Mouse (Mus musculus) lung, postnatal 0 days (tissue): Measurements from ENCODE around the gene Slc35f3. TPM values are rescaled to one million over a fixed set of nuclear protein-coding genes. Genes with fewer than 3 reads are reported as not detected.
A peak's percentile ranks its signal among the peaks of the same experiment; 100 is the strongest.

Experiments
- ATAC-seq: fragments of 200-750 bp; cut with Nextera tagmentation; 2 replicates; pipeline ENCODE4 v1.8.0; 2017; ENCODE audit warnings: moderate library complexity
- DNase-seq: peaks from one replicate; pipeline ENCODE4 v3.0.0-alpha.2; 2016; ENCODE audit warnings: low spot score
- H3K27ac ChIP-seq: fragments of 300-500 bp; sonication (generic); 2 replicates; pipeline ENCODE4 v1.5.1; 2014; ENCODE audit warnings: antibody characterized with exemption, mild to moderate bottlenecking, low read length, mixed read lengths
- H3K27me3 ChIP-seq: fragments of 300-500 bp; sonication (generic); replicated peaks from 2 replicates; pipeline ENCODE4 v1.6.1; 2014; ENCODE audit warnings: low read length, mixed read lengths; ENCODE audit not compliant: insufficient read depth
- H3K36me3 ChIP-seq: fragments of 300-500 bp; sonication (generic); 2 replicates; pipeline ENCODE4 v1.6.1; 2014; ENCODE audit warnings: low read length, mixed read lengths; ENCODE audit not compliant: insufficient read depth
- H3K4me1 ChIP-seq: fragments of 300-500 bp; sonication (generic); 2 replicates; pipeline ENCODE4 v1.6.1; 2014; ENCODE audit warnings: antibody characterized with exemption, low read depth, low read length, mixed read lengths; ENCODE audit not compliant: insufficient read depth
- H3K4me2 ChIP-seq: fragments of 300-500 bp; sonication (generic); replicated peaks from 2 replicates; pipeline ENCODE4 v1.6.1; 2014; ENCODE audit warnings: low read depth, mild to moderate bottlenecking, low read length, moderate library complexity, mixed read lengths
- H3K4me3 ChIP-seq: fragments of 300-500 bp; sonication (generic); 2 replicates; pipeline ENCODE4 v1.5.1; 2014; ENCODE audit warnings: low read depth, low read length
- H3K9ac ChIP-seq: fragments of 300-500 bp; sonication (generic); replicated peaks from 2 replicates; pipeline ENCODE4 v1.6.1; 2014; ENCODE audit warnings: low read depth, mild to moderate bottlenecking
- H3K9me3 ChIP-seq: fragments of 300-500 bp; sonication (generic); 2 replicates; pipeline ENCODE4 v1.6.1; 2016; ENCODE audit warnings: low read length, mixed read lengths
- CTCF ChIP-seq: IDR thresholded peaks from 2 replicates; pipeline ENCODE4 v1.5.1; 2016; ENCODE audit warnings: antibody characterized with exemption, mild to moderate bottlenecking
- EP300 ChIP-seq: IDR thresholded peaks from 2 replicates; pipeline ENCODE4 v1.6.1; 2016; ENCODE audit warnings: antibody characterized with exemption, mild to moderate bottlenecking, control low read depth
- WGBS: fragments of 180-500 bp; shearing (Covaris S2); extraction: QIAGEN DNeasy Blood & Tissue Kit; methylation state at CpG from one replicate; pipeline ENCODE4 v1.1.7; 2014; 5-methylcytosine and 5-hydroxymethylcytosine counted together
- polyA plus RNA-seq: library from polyadenylated mRNA; unstranded; fragments of >200 nt; fragmentation: Nextera tagmentation; extraction: Ambion mirVana; gene quantifications from 2 replicates; pipeline ENCODE4 v1.2.1, GENCODE M21; 2015

Gene Slc35f3
- polyA plus RNA-seq, 1 experiment from 2014 or later = 0.38 TPM

GRCm38 (mm10) chr8:126326136-126326535, 27.8 kb downstream of the Slc35f3 start:
- H3K36me3 ChIP-seq = no peaks in the 10 kb centered on the region
- ATAC-seq (no peak), DNase-seq (no peak)
- H3K4me3 ChIP-seq = no peak overlapping the region
- H3K27ac ChIP-seq = no peak overlapping the region
- no peak overlapping the region for H3K4me2 ChIP-seq
- H3K27me3 ChIP-seq = no peaks in the 10 kb centered on the region
- H3K4me1 ChIP-seq = no peaks in the 10 kb centered on the region
- TF ChIP-seq CTCF (no peak), EP300 (no peak)
- 45% methylated on average over 1 of the region's 1 CpGs for WGBS
- no peak overlapping the region for H3K9ac ChIP-seq
- H3K9me3 ChIP-seq = no peaks in the 10 kb centered on the region

GRCm38 (mm10) chr8:126326731-126327130, 28.4 kb downstream of the Slc35f3 start:
- no peak overlapping the region for H3K4me3 ChIP-seq
- DNase-seq (no peak), ATAC-seq (no peak)
- H3K27ac ChIP-seq = no peak overlapping the region
- H3K36me3 ChIP-seq = no peaks in the 10 kb centered on the region
- TF ChIP-seq EP300 = no peak
- no peak for TF ChIP-seq CTCF
- no peaks in the 10 kb centered on the region for H3K4me1 ChIP-seq
- no peaks in the 10 kb centered on the region for H3K9me3 ChIP-seq
- no peaks in the 10 kb centered on the region for H3K27me3 ChIP-seq
- WGBS = 44% methylated on average over 8 of the region's 8 CpGs
- H3K4me2 ChIP-seq = no peak overlapping the region
- H3K9ac ChIP-seq = no peak overlapping the region

GRCm38 (mm10) chr8:126327786-126328185, 29.4 kb downstream of the Slc35f3 start:
- H3K27me3 ChIP-seq = no peaks in the 10 kb centered on the region
- TF ChIP-seq CTCF (no peak), EP300 (no peak)
- 32% methylated on average over 5 of the region's 5 CpGs for WGBS
- ATAC-seq (no peak), DNase-seq (no peak)
- H3K36me3 ChIP-seq = no peaks in the 10 kb centered on the region
- H3K27ac ChIP-seq = no peak overlapping the region
- H3K4me3 ChIP-seq = no peak overlapping the region
- H3K9me3 ChIP-seq = no peaks in the 10 kb centered on the region
- no peaks in the 10 kb centered on the region for H3K4me1 ChIP-seq
- H3K9ac ChIP-seq = no peak overlapping the region
- no peak overlapping the region for H3K4me2 ChIP-seq

DNA sequence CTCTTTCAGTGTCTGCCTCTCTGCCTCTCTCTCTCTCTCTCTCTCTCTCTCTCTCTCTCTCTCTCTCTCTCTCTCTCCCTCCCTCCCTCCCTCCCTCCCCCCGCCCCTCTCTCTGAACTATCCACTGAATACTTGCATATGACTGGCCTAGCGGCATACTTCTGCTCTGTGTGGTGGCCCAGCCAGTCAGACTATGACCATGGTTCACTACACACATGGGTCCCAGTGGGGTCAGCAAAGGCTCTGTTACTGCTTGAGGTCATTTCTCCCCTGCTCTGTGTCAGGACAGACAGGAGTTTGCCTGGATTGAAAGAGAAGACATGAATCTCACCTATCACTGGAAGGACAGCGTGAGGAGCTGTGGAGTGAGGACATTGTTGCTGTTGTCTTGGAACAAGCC, 40.5 kb downstream of the Slc35f3 start:
- Histone ChIP-seq H3K27me3 (no peaks in the 10 kb centered on the region), H3K27ac (no peak overlapping the region), H3K4me3 (no peak overlapping the region), H3K4me2 (no peak overlapping the region), H3K4me1 (no peaks in the 10 kb centered on the region), H3K9ac (no peak overlapping the region), H3K36me3 (no peaks in the 10 kb centered on the region), H3K9me3 (no peaks in the 10 kb centered on the region)
- DNase-seq = no peak
- TF ChIP-seq CTCF (no peak), EP300 (no peak)
- 93% methylated on average over 3 of the region's 3 CpGs for WGBS
- no peak for ATAC-seq

DNA sequence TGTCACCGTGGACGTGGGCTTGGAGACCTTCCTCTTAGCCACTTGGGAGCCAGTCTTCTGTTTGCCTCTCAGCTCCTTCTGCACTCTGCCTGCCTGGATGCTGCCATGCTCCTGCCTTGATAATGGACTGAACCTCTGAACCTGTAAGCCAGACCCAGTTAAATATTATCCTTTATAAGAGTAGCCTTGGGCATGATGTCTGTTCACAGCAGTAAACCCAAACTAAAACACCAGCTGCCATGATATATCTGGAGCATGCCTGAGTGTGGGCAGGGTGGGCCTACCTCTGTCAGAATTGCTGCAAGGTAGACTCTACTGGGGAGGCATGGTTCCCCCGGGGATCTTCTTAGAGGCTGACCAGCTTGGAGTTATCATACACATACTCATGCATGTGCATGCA, 41.0 kb downstream of the Slc35f3 start:
- Histone ChIP-seq H3K27ac (no peak overlapping the region), H3K4me1 (no peaks in the 10 kb centered on the region), H3K4me3 (no peak overlapping the region), H3K9me3 (no peaks in the 10 kb centered on the region), H3K4me2 (no peak overlapping the region), H3K27me3 (no peaks in the 10 kb centered on the region), H3K9ac (no peak overlapping the region), H3K36me3 (no peaks in the 10 kb centered on the region)
- DNase-seq (no peak), ATAC-seq (no peak)
- no peak for TF ChIP-seq CTCF
- no peak for TF ChIP-seq EP300
- WGBS = 68% methylated on average over 3 of the region's 3 CpGs

GRCm38 (mm10) chr8:126341200-126341599, 42.8 kb downstream of the Slc35f3 start:
- Histone ChIP-seq H3K36me3 (no peaks in the 10 kb centered on the region), H3K4me2 (no peak overlapping the region), H3K4me3 (no peak overlapping the region), H3K9ac (no peak overlapping the region), H3K27me3 (no peaks in the 10 kb centered on the region), H3K9me3 (no peaks in the 10 kb centered on the region), H3K27ac (no peak overlapping the region), H3K4me1 (no peaks in the 10 kb centered on the region)
- WGBS = 21% methylated on average over 1 of the region's 1 CpGs
- ATAC-seq (no peak), DNase-seq (no peak)
- TF ChIP-seq CTCF (no peak), EP300 (no peak)

- no peak for ATAC-seq
- no peaks in the 10 kb centered on the region for H3K9me3 ChIP-seq
Measured at GRCm38 (mm10) chr8:126343427-126343826, 45.1 kb downstream of the Slc35f3 start.

More at GRCm38 (mm10) chr8:126343427-126343826, 45.1 kb downstream of the Slc35f3 start:
- Histone ChIP-seq H3K27ac (no peak overlapping the region), H3K9ac (no peak overlapping the region), H3K4me3 (no peak overlapping the region), H3K4me2 (no peak overlapping the region), H3K4me1 (no peaks in the 10 kb centered on the region), H3K36me3 (no peaks in the 10 kb centered on the region), H3K27me3 (no peaks in the 10 kb centered on the region)
- no peak for DNase-seq
- WGBS = 79% methylated on average over 5 of the region's 5 CpGs
- TF ChIP-seq CTCF (0 out of 2 replicates have a peak, but pooled peaks have one; percentile 6), EP300 (no peak)
